Mouse (Mus musculus) bone marrow, adult 2 months (tissue): ENCODE measurements around the gene Slain2.

Experiments
- CTCF ChIP-seq: fragments of 200-500 bp; IDR thresholded peaks from 2 replicates; pipeline ENCODE4 v1.5.1; 2011; ENCODE audit warnings: low read length, control low read depth; ENCODE audit not compliant: control insufficient read depth, insufficient read depth
- POLR2A ChIP-seq: fragments of 200-500 bp; IDR thresholded peaks from 2 replicates; pipeline ENCODE4 v1.6.1; 2011; ENCODE audit warnings: low read depth, mild to moderate bottlenecking, control low read depth, low read length, borderline replicate concordance; ENCODE audit not compliant: control insufficient read depth

- no peak for TF ChIP-seq CTCF
- TF ChIP-seq POLR2A = no peak
Measured at GRCm38 (mm10) chr5:72974602-72975001, 60.5 kb downstream of the Slain2 start, which contains the start of gene Gm10135.
